Comparison of ENCODE assay signal across 8 mouse cellular contexts in genomic region chr5:32132971-32133501, GRCm38 (mm10). TPM values are rescaled to one million over a fixed set of nuclear protein-coding genes. Genes with fewer than 3 reads are reported as not detected.
DNase-seq lines count a peak whose midpoint lies in the region; ATAC-seq and TF ChIP-seq lines count a peak whose summit lies in the region.

No protein-coding gene starts in this region.

- peak; percentile 50 for DNase-seq in cerebellum, adult 11 months
- DNase-seq in heart, postnatal 14 days = peak; percentile 76 to 84
- peak; percentile 21 to 53 for DNase-seq in layer of hippocampus, adult 18-20 months (ENCODE audit: low spot score in 2 of 2)
- peak; percentile 66 for DNase-seq in liver, postnatal 0 days
- DNase-seq in thymus, postnatal 25 days = peak; percentile 36

- TF ChIP-seq CTCF in ES-Bruce4 (IDR thresholded peaks at IDR 0.05; ENCODE audit: low read depth, low read length) = no peak
- TF ChIP-seq CTCF in liver, postnatal 0 days (IDR thresholded peaks at IDR 0.05; ENCODE audit: low read depth) = no peak

- TF ChIP-seq EP300 in ES-Bruce4 (IDR thresholded peaks at IDR 0.05; ENCODE audit: insufficient read depth, low read depth, low read length) = no peak
- TF ChIP-seq EP300 in liver, postnatal 0 days (IDR thresholded peaks at IDR 0.05; ENCODE audit: low read depth) = no peak

- peak overlapping the region; percentile 95 for H3K4me2 ChIP-seq in forebrain, embryonic 16.5 days (ENCODE audit: low read length)
- peak overlapping the region; percentile 87 for H3K4me2 ChIP-seq in liver, postnatal 0 days (ENCODE audit: low read depth, low read length)
- peak overlapping the region; percentile 90 for H3K4me2 ChIP-seq in neural tube, embryonic 13.5 days

- peak overlapping the region; percentile 69 for H3K4me3 ChIP-seq in ES-Bruce4 (ENCODE audit: low read depth, low read length)
- peak overlapping the region; percentile 57 for H3K4me3 ChIP-seq in forebrain, embryonic 16.5 days (replicated peaks; ENCODE audit: low read length)
- H3K4me3 ChIP-seq in liver, postnatal 0 days (ENCODE audit: low read depth, low read length) = peak overlapping the region; percentile 78
- peak overlapping the region; percentile 54 for H3K4me3 ChIP-seq in neural tube, embryonic 13.5 days

- no peaks in the 10 kb centered on the region for H3K36me3 ChIP-seq in ES-Bruce4 (ENCODE audit: control insufficient read depth, insufficient read depth, low read length, poor library complexity, severe bottlenecking)
- H3K36me3 ChIP-seq in forebrain, embryonic 16.5 days (ENCODE audit: control insufficient read depth, insufficient read depth) = no peaks in the 10 kb centered on the region
- H3K36me3 ChIP-seq in liver, postnatal 0 days (replicated peaks; ENCODE audit: insufficient read depth, low read length) = no peaks in the 10 kb centered on the region
- no peaks in the 10 kb centered on the region for H3K36me3 ChIP-seq in neural tube, embryonic 13.5 days

- 0 out of 2 replicates have a peak, but pooled peaks have one; percentile 8 for ATAC-seq in forebrain, embryonic 16.5 days
- no peak for ATAC-seq in liver, postnatal 0 days
- ATAC-seq in neural tube, embryonic 13.5 days (ENCODE audit: low read depth) = 0 out of 2 replicates have a peak, but pooled peaks have one; percentile 20

- H3K9me3 ChIP-seq in ES-Bruce4 (replicated peaks; ENCODE audit: control insufficient read depth, insufficient read depth, low read length, poor library complexity, severe bottlenecking) = no peaks in the 10 kb centered on the region
- H3K9me3 ChIP-seq in forebrain, embryonic 16.5 days (ENCODE audit: control insufficient read depth, low read length) = no peaks in the 10 kb centered on the region
- no peaks in the 10 kb centered on the region for H3K9me3 ChIP-seq in liver, postnatal 0 days (ENCODE audit: low read length)
- no peaks in the 10 kb centered on the region for H3K9me3 ChIP-seq in neural tube, embryonic 13.5 days

- intact Hi-C loops in heart, postnatal 14 days (cut with DNase I) = loop anchor here (2.0 to 10.0 kb wide), 3 partner anchors 206 to 538 kb away; partner anchors contain the start of gene Mrpl33

- no peaks in the 10 kb centered on the region for H3K4me1 ChIP-seq in ES-Bruce4 (ENCODE audit: control insufficient read depth, insufficient read depth, low read length)
- H3K4me1 ChIP-seq in forebrain, embryonic 16.5 days (replicated peaks; ENCODE audit: control insufficient read depth, insufficient read depth, low read length) = peaks cover 31% of the 10 kb centered on the region
- H3K4me1 ChIP-seq in liver, postnatal 0 days (ENCODE audit: insufficient read depth) = peaks cover 17% of the 10 kb centered on the region
- H3K4me1 ChIP-seq in neural tube, embryonic 13.5 days (replicated peaks) = peaks cover 40% of the 10 kb centered on the region

- WGBS in forebrain, embryonic 16.5 days = 2% methylated on average over 36 of the region's 48 CpGs
- 2% methylated on average over 39 of the region's 48 CpGs for WGBS in liver, postnatal 0 days (ENCODE audit: insufficient replicate concordance)
- under 1% methylated on average over 40 of the region's 48 CpGs for WGBS in neural tube, embryonic 13.5 days

- peak overlapping the region; percentile 65 for H3K9ac ChIP-seq in ES-Bruce4 (ENCODE audit: low read depth, poor library complexity, severe bottlenecking)
- peak overlapping the region; percentile 77 for H3K9ac ChIP-seq in forebrain, embryonic 16.5 days (replicated peaks; ENCODE audit: low read depth, low read length)
- H3K9ac ChIP-seq in liver, postnatal 0 days (replicated peaks) = peak overlapping the region; percentile 67
- H3K9ac ChIP-seq in neural tube, embryonic 13.5 days = peak overlapping the region; percentile 75

- no peak overlapping the region for H3K27ac ChIP-seq in ES-Bruce4 (ENCODE audit: insufficient read depth, low read length)
- peak overlapping the region; percentile 46 for H3K27ac ChIP-seq in forebrain, embryonic 16.5 days (ENCODE audit: low read length)
- H3K27ac ChIP-seq in liver, postnatal 0 days (ENCODE audit: low read depth) = peak overlapping the region; percentile 98
- H3K27ac ChIP-seq in neural tube, embryonic 13.5 days (replicated peaks) = peak overlapping the region; percentile 49

- H3K27me3 ChIP-seq in ES-Bruce4 (ENCODE audit: control insufficient read depth, insufficient read depth, low read length, poor library complexity, severe bottlenecking) = peaks cover 4% of the 10 kb centered on the region; the same call in 1 of the 2 replicates
- peaks cover 23% of the 10 kb centered on the region for H3K27me3 ChIP-seq in forebrain, embryonic 16.5 days (replicated peaks; ENCODE audit: control insufficient read depth, insufficient read depth, low read length)
- peaks cover 44% of the 10 kb centered on the region for H3K27me3 ChIP-seq in liver, postnatal 0 days (ENCODE audit: insufficient read depth, low read length)
- peaks cover 78% of the 10 kb centered on the region for H3K27me3 ChIP-seq in neural tube, embryonic 13.5 days

- no peak for TF ChIP-seq POLR2A in ES-Bruce4 (IDR thresholded peaks at IDR 0.05; ENCODE audit: insufficient read depth, low read length)

RNA-seq across cellular contexts. Expression of gene Fosl2, which starts 2.6 kb away (rescaled TPM):
- polyA plus RNA-seq in ES-Bruce4 (2011; ENCODE audit: insufficient read depth, insufficient read length, low read depth, missing spikeins) = 20.1 and 23.9 TPM in 2 replicates
- polyA plus RNA-seq in forebrain, embryonic 16.5 days (2015; fragmentation: Nextera tagmentation; extraction: Ambion mirVana) = 3.7 and 3.8 TPM in 2 replicates
- total RNA-seq in heart, postnatal 14 days (2021) = 10 to 100 TPM; 32.4 to 36.3 TPM
- total RNA-seq in layer of hippocampus, adult 18-20 months (2021) = 10 to 100 TPM; 70.1 to 71.4 TPM
- 0.92 and 0.95 TPM in 2 replicates for polyA plus RNA-seq in liver, postnatal 0 days (2015; fragmentation: Nextera tagmentation; extraction: Ambion mirVana)
- 0.54 and 0.62 TPM in 2 replicates for polyA plus RNA-seq in neural tube, embryonic 13.5 days (2015; fragmentation: Nextera tagmentation; extraction: Ambion mirVana)
